Mouse (Mus musculus) retina, embryonic 14.5 days (tissue): Measurements from ENCODE around the gene Ttc16.
A peak's percentile ranks its signal among the peaks of the same experiment; 100 is the strongest.

Experiments
- DNase-seq: peaks from one replicate; pipeline ENCODE4 v3.0.0-alpha.2; 2015; ENCODE audit warnings: low spot score

Ttc16 gene

DNA sequence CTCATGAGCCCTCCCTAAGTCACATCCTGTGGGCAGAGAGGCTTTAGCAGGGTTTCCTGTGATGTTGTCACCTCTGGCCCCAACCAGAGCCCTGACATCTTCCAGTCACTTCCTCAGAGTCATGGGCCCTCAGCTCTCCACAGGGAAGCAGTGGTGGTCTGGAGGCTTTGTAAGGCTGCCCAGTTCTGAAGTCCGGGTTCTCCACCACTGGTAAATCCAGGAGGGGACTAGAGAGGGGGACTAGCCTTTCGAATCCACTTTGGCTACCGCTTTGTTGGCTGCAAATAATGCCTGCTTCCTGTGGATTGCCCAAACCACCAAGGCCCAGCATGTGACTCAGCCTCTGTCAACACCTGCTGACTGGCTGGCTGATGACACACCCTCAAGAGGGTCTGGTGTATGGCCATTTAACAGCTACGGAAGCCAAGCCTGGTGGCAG is 60.4 kb downstream of the Ttc16 start:
- DNase-seq, result no peak

DNA sequence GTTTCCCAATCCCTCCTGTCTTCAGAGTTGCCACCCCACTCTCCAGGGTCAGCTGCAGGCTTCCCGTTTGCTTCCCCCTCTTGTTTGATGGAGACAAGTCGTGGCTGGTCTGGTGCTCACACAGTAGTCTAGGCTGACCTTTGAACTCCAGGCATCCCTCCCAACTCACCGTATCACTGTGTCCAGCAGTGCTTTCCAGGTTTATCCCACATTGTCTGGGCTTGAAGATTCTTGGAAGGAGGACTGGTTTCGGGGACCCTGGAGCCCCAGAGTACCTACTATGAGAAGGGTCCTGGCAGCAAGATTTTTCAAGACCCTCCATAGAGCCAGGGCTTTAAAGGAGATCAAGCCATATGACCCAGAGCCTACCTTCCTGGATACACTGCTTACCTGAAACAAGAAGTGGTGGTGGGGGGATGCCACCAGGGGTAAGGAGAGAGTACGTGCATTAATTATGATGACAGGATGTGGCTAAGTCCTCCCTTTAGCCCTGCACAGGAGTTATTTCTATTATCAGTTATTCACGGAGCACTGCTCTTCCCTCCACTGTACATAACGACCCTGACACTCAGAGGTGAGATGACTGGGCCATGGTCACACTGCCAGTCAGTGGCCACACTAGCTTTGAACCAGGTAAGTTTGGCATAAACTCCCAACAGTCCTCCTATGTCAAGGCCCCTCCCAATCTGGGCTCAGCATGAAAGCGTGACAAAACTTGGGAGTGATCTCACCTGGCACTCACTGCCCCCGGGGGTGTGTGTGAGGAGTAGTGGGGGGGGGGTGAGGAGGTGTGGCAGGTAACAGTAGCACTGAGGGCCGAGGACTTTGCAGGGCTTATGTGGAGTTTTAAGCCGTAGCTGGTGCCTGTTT is 61.1 kb downstream of the Ttc16 start:
- DNase-seq, result no peak

- peak; percentile 92 for DNase-seq
These were observed 62.3 kb downstream of the Ttc16 start, which contains the start of gene Cdk9 for GRCm38 (mm10) chr2:32712934-32713817. TSS of gene Cdk9 (minus strand) at chr2:32713076.

- DNase-seq, result peak; percentile 94
These were observed 62.9 kb downstream of the Ttc16 start for GRCm38 (mm10) chr2:32712586-32712933.

DNA sequence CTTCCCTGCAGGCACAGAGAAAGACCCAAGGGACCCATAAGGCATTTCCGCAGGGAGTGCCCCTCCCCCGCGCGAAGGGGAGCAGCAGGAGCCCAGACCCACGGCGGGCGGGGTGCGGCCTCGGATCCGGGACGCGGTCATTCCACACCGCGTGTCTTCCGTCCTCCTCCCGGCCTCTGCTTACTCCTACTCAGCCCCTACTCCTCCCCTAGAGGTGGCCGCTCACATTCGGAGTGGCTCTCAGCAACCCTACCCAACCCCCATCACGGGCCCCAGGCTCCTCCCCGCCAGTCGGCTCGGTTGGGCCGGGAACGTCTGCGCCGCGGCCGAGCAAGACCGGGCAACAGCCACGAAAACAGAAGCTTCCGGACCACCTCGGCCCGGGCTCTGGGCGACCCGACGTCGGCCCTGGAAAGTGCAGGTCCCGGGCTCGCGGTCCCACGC is 63.3 kb downstream of the Ttc16 start:
- DNase-seq, result peak; percentile 64

DNA sequence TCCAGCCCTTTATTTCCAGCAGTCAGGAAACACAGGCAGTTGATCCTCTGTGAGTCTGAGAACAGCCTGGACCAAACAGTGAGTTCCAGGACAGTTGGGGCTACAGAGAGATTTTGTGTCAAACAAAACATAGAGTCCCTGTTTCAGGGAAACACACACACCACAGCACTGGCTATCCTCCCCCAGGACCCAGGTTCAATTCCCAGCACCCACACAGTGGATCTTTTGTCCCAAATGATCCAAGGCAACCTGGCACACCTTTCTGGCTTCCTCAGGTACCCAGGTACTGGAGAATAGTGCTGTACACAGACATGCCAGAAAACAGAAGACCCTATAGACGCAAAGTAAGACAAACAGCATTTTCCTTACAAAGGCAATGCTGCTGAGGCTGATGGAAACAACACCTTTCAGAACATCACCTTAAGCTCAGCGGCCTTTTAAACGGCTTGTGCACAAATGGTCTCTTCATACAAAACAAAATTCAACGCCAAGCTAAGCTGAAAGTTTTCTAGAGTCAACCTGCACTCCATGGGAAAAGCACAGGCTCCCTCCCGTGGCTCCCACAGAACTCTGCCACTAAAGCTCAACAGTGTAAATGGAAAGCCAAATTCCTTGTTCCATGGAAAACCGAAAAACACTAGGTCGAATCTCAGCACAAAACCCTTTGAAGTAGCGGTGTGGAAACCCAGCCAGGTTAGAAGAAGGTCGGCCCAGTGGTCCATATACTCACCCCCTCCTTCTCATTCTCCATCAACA is 64.0 kb downstream of the Ttc16 start:
- no peak for DNase-seq

- DNase-seq, result no peak
These were observed 65.0 kb downstream of the Ttc16 start for GRCm38 (mm10) chr2:32710425-32710824.

DNA sequence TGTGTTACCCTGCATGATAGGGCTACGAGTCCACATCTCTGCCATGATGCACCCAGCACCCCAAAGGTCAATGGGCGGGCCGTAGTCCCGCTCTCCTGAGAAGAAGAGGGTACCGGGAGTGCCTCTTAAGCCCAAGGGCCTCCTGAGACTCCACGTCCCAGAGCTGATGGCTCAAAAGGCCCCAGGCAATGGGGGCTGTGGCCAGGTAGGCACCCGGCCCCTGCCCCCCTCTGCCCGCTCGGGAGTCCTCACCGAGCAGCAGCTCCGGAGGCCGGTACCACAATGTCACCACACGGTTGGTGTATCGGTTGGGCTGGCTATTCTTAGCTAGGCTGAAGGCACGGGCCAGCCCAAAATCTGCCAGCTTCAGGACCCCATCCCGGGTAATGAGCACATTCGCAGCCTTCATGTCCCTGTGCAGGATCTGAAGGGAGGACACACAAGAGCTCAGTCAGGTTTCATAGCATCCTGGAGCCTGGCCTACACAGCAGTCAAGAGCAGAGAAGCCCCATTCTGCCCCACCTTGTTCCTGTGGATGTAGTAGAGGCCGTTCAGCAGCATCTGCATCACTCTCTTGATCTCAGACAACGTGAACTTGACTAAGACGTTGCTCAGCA is 65.8 kb downstream of the Ttc16 start:
- no peak for DNase-seq

GRCm38 (mm10) chr2:32708643-32709042 is 66.8 kb downstream of the Ttc16 start:
- DNase-seq, result peak; percentile 85
